In the genomic region with DNA sequence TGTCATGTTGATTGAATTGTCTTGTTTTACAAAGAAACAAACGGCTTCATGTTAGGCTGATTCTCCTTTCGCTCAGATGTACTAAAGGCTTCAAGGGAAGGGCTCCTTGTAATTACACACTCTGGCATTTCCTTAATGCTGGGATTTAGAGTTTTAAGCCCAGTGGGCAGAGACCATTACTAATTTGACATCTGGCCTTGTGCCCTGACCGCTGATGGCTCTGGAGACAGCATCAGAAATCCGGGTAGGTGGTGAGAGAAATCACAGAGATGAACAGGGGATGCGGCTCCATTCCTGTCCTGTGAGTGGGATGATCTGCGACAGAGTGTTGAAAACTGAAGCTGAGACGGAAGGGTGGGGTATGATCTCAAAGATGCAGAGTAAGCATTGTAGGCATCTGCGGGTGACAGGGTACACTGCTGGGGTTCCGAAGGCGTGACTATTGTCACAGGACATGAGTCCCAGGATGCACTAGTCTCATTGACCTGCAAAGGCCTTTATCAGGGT, we compare ENCODE assay signal across 11 mouse cellular contexts.
DNase-seq lines count a peak whose midpoint lies in the region; ATAC-seq and TF ChIP-seq lines count a peak whose summit lies in the region.
"Had no signal": no experiment of that assay in that cellular context is flagged by ENCODE, and none has a peak within 500 bp of the region (broad histone marks: within the 10 kb centered on the region; RNA-seq: fewer than 3 reads in every experiment).

No protein-coding gene starts in this region.

- no peak overlapping the region for H3K9ac ChIP-seq in heart, postnatal 0 days (replicated peaks; ENCODE audit: low read depth, low read length)
- H3K9ac ChIP-seq in heart, embryonic 11.5 days (ENCODE audit: low read depth, low read length), result no peak overlapping the region
- H3K9ac ChIP-seq: hindbrain, embryonic 15.5 days had no signal

- in situ Hi-C loops in Patski (cut with MboI; ENCODE audit: low pct_unique_long_range_greater_than_20kb), result no loop called here

- CTCF ChIA-PET in Patski (lab: Charles Lee), result no interaction called here

- H3K9me3 ChIP-seq in heart, postnatal 0 days (replicated peaks; ENCODE audit: control insufficient read depth, low read length), result no peaks in the 10 kb centered on the region
- no peaks in the 10 kb centered on the region for H3K9me3 ChIP-seq in heart, embryonic 11.5 days (replicated peaks; ENCODE audit: control insufficient read depth, low read length)
- H3K9me3 ChIP-seq: hindbrain, embryonic 15.5 days; megakaryocyte, embryonic 14.5 days had no signal

- DNase-seq in heart, postnatal 0 days (ENCODE audit: low spot score), result no peak
- peak in 1 of 2 experiments; percentile 28 for DNase-seq in left cerebral cortex, adult 2 months (ENCODE audit: extremely low spot score in 1 of 2, low spot score in 2 of 2)
- DNase-seq in left cerebral cortex, adult 11 months (ENCODE audit: low spot score), result no peak
- DNase-seq in Patski (ENCODE audit: low read depth, low spot score), result peak; percentile 22
- DNase-seq in adrenal gland, adult 2 months, result no peak
- DNase-seq: gastrocnemius, postnatal 36 days; thymus, postnatal 4 days had no signal

- no peaks in the 10 kb centered on the region for H3K27me3 ChIP-seq in heart, postnatal 0 days (ENCODE audit: control insufficient read depth, insufficient read depth, low read length)
- H3K27me3 ChIP-seq in heart, embryonic 11.5 days (ENCODE audit: control insufficient read depth, insufficient read depth, low read length), result no peaks in the 10 kb centered on the region
- peaks cover 11% of the 10 kb centered on the region for H3K27me3 ChIP-seq in Patski
- H3K27me3 ChIP-seq: hindbrain, embryonic 15.5 days; megakaryocyte, embryonic 14.5 days had no signal

- no peak overlapping the region for H3K4me3 ChIP-seq in heart, postnatal 0 days (ENCODE audit: low read depth, low read length)
- H3K4me3 ChIP-seq in heart, embryonic 11.5 days (ENCODE audit: low read depth, low read length), result no peak overlapping the region
- no peak overlapping the region for H3K4me3 ChIP-seq in left cerebral cortex, adult 2 months
- no peak overlapping the region for H3K4me3 ChIP-seq in brown adipose tissue, adult 24 weeks (ENCODE audit: insufficient read depth, low read depth, low read length)
- H3K4me3 ChIP-seq: hindbrain, embryonic 15.5 days; megakaryocyte, embryonic 14.5 days had no signal

- no peaks in the 10 kb centered on the region for H3K36me3 ChIP-seq in heart, postnatal 0 days (replicated peaks; ENCODE audit: control insufficient read depth, insufficient read depth, low read length)
- no peaks in the 10 kb centered on the region for H3K36me3 ChIP-seq in heart, embryonic 11.5 days (ENCODE audit: control insufficient read depth, insufficient read depth, low read length)
- H3K36me3 ChIP-seq: hindbrain, embryonic 15.5 days had no signal

- intact Hi-C loops in left cerebral cortex, adult 2 months (cut with DNase I), result no loop called here

- H3K4me1 ChIP-seq in heart, postnatal 0 days (ENCODE audit: control insufficient read depth, insufficient read depth), result peaks cover 13% of the 10 kb centered on the region; the same call in 1 of the 2 replicates
- H3K4me1 ChIP-seq in heart, embryonic 11.5 days (ENCODE audit: control insufficient read depth, insufficient read depth, low read length), result peaks cover 3% of the 10 kb centered on the region; the same call in 1 of the 2 replicates
- peaks cover under 1% of the 10 kb centered on the region; the same call in 1 of the 2 replicates for H3K4me1 ChIP-seq in brown adipose tissue, adult 24 weeks (ENCODE audit: control insufficient read depth, insufficient read depth, insufficient read length, low read length)
- H3K4me1 ChIP-seq: megakaryocyte, embryonic 14.5 days had no signal

- ATAC-seq in heart, postnatal 0 days (ENCODE audit: insufficient read depth, low read depth), result no peak
- no peak for ATAC-seq in heart, embryonic 11.5 days (replicated peaks; ENCODE audit: insufficient number of reproducible peaks, low FRiP score, low TSS enrichment)
- no peak for ATAC-seq in Patski

- POLR2A ChIA-PET in Patski (lab: Charles Lee), result no interaction called here

- no peak overlapping the region for H3K4me2 ChIP-seq in heart, postnatal 0 days (ENCODE audit: low read depth, low read length)
- H3K4me2 ChIP-seq in heart, embryonic 11.5 days, result no peak overlapping the region
- H3K4me2 ChIP-seq: hindbrain, embryonic 15.5 days had no signal

- TF ChIP-seq EP300 in heart, postnatal 0 days (IDR thresholded peaks at IDR 0.05; ENCODE audit: low read depth), result no peak

- H3K27ac ChIP-seq in heart, postnatal 0 days (ENCODE audit: low read depth), result peak overlapping the region; percentile 5; the same call in 1 of the 2 replicates
- no peak overlapping the region for H3K27ac ChIP-seq in heart, embryonic 11.5 days (ENCODE audit: low read depth, low read length)
- peak overlapping the region; percentile 64 for H3K27ac ChIP-seq in left cerebral cortex, adult 2 months
- peak overlapping the region; percentile 51; the same call in 1 of the 2 replicates for H3K27ac ChIP-seq in brown adipose tissue, adult 24 weeks (replicated peaks; ENCODE audit: low read depth, low read length)
- H3K27ac ChIP-seq: hindbrain, embryonic 15.5 days had no signal

- WGBS in heart, postnatal 0 days, result 73% methylated on average over 10 of the region's 10 CpGs
- WGBS in heart, embryonic 11.5 days (ENCODE audit: insufficient replicate concordance), result 71% methylated on average over 10 of the region's 10 CpGs

- no peak for TF ChIP-seq CTCF in heart, postnatal 0 days (IDR thresholded peaks at IDR 0.05; ENCODE audit: low read depth)
- no peak for TF ChIP-seq CTCF in left cerebral cortex, adult 2 months (IDR thresholded peaks at IDR 0.05)
- TF ChIP-seq CTCF in Patski (IDR thresholded peaks at IDR 0.05), result no peak
